Mouse (Mus musculus) embryonic fibroblast, embryonic 13.5 days (primary cell): ENCODE results near the gene Rps21.

Experiments used
- CTCF ChIP-seq: IDR thresholded peaks from 2 replicates; pipeline ENCODE4 v1.5.1; 2011; ENCODE audit warnings: mild to moderate bottlenecking, control low read depth, low read length, moderate library complexity, borderline replicate concordance; ENCODE audit not compliant: insufficient read depth
- POLR2A ChIP-seq: IDR thresholded peaks from 2 replicates; pipeline ENCODE4 v1.6.1; 2011; ENCODE audit warnings: low read depth, mild to moderate bottlenecking, control low read depth, low read length, moderate library complexity

- no peak for TF ChIP-seq CTCF
- TF ChIP-seq POLR2A = no peak
Measured at GRCm38 (mm10) chr2:180208976-180209375, 48.2 kb upstream of the Rps21 start.
